Mouse (Mus musculus): ENCODE data around the gene Prcc. TPM values are rescaled to one million over a fixed set of nuclear protein-coding genes. Genes with fewer than 3 reads are reported as not detected.

Gene Prcc
- polyA plus RNA-seq, 1 experiment from 2014 or later, result 13.8 TPM

DNA sequence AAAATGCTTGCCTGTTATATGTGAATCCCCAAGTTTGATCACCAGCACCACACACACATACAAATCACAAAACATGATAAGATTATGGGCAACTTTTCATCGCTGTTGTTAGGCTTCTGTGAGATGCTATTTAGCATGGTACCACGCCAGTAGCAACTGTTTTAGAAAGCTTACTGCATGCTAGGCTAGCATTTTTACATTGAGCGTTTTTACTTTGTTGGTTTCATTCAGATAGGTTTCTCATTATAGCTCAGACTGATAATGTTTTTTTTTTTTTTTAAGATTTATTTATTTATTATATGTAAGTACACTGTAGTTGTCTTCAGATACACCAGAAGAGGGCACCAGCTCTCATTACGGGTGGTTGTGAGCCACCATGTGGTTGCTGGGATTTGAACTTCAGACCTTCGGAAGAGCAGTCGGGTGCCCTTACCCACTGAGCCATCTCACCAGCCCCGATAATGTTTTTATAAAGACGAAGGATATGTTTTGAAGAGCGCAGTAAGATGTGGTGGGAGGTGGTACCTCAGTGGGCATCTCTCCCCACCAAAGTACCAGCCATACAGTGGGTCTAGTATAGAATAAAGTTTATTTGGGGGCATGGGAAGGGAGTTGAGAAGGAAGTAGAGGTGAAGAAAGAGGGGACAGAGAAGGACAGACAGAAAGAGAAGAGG lies 35.0 kb upstream of the Prcc start:
- H3K27ac ChIP-seq (ENCODE audit: low read length), result no peak overlapping the region
- H3K36me3 ChIP-seq (ENCODE audit: control insufficient read depth, insufficient read depth), result peaks cover 32% of the 10 kb centered on the region
- ATAC-seq, result no peak
- H3K4me2 ChIP-seq (ENCODE audit: low read length), result peak overlapping the region; percentile 85
- H3K4me1 ChIP-seq (replicated peaks; ENCODE audit: control insufficient read depth, insufficient read depth, low read length), result peaks cover 11% of the 10 kb centered on the region
- H3K27me3 ChIP-seq (replicated peaks; ENCODE audit: control insufficient read depth, insufficient read depth, low read length), result no peaks in the 10 kb centered on the region
- H3K9me3 ChIP-seq (ENCODE audit: control insufficient read depth, low read length), result no peaks in the 10 kb centered on the region
- no peak overlapping the region; the same call in 1 of the 2 replicates for H3K9ac ChIP-seq (replicated peaks; ENCODE audit: low read depth, low read length)
- H3K4me3 ChIP-seq (replicated peaks; ENCODE audit: low read length), result peak overlapping the region; percentile 77
- WGBS, result 68% methylated on average over 9 of the region's 9 CpGs

DNA sequence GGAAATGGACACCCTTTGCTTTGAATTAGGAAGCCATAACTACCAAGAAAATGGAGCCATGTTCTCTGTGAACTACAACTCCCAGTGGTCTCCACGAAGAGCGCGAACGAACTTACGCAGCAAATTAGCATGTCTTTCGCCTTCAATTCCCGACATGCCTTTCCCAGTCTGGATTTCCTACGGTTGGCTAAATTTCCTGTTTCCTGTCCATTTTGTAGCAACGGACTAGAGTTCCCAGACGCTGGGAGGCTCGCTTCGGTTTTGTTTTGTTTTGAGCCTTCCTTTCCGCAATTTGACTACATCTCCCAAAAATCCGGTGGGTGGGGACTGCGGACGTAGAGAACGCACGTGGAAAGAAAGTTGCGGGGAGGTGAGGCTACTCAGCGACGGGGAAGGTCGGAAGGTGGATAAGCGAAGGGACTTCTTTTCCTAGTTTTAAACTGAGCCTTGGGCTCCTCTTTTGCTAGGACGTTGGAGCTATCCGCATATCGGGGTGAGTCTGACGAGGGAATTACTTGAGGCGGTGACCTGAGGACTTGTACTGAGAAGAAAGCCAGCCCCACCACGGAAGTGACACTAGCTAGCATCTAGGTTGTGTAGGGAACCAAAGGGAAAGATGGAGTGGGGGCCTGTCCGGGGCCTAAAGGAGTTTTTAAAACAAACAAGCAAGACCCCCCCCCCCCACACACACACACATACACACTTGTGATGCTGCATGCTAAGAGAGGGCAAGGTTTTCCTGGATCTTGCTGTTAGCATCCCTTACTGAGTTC lies 34.1 kb upstream of the Prcc start, which contains the start of gene Mrpl24:
Gene Mrpl24, plus strand, starts transcription at position 171 of the 773 bp plus-strand sequence.
- H3K4me3 ChIP-seq (replicated peaks; ENCODE audit: low read length), result peak within 1 kb of the TSS; percentile 77
- peaks cover 11% of the 10 kb centered on the region for H3K4me1 ChIP-seq (replicated peaks; ENCODE audit: control insufficient read depth, insufficient read depth, low read length)
- peaks cover 28% of the 10 kb centered on the region for H3K36me3 ChIP-seq (ENCODE audit: control insufficient read depth, insufficient read depth)
- WGBS, result under 1% methylated on average over 30 of the region's 30 CpGs
- peak within 1 kb of the TSS; percentile 78 for H3K27ac ChIP-seq (ENCODE audit: low read length)
- no peaks in the 10 kb centered on the region for H3K27me3 ChIP-seq (replicated peaks; ENCODE audit: control insufficient read depth, insufficient read depth, low read length)
- peak; percentile 94 for ATAC-seq
- H3K9ac ChIP-seq (replicated peaks; ENCODE audit: low read depth, low read length), result peak within 1 kb of the TSS; percentile 70
- peak within 1 kb of the TSS; percentile 85 for H3K4me2 ChIP-seq (ENCODE audit: low read length)
- no peaks in the 10 kb centered on the region for H3K9me3 ChIP-seq (ENCODE audit: control insufficient read depth, low read length)

DNA sequence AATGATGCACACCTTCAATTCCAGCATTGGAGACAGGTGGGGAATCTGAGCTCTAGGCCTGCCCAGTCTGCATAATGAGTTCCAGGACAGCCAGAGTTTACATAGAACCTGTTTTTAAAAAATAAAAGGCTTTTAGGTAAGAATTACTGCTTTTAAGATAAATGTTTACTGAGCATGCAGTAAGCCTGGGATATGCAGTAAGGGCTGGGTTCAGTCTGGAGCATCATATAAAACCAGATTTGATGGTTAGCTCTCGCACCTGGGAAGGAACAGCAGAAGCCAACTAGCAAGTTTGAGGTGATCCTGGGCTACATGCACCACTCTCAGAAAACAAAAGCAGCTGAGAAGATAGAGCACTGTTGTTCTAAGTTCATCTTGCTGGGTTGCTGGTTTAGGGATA lies 33.1 kb upstream of the Prcc start:
- peaks cover 25% of the 10 kb centered on the region for H3K36me3 ChIP-seq (ENCODE audit: control insufficient read depth, insufficient read depth)
- no peak overlapping the region for H3K27ac ChIP-seq (ENCODE audit: low read length)
- H3K27me3 ChIP-seq (replicated peaks; ENCODE audit: control insufficient read depth, insufficient read depth, low read length), result no peaks in the 10 kb centered on the region
- peaks cover 11% of the 10 kb centered on the region for H3K4me1 ChIP-seq (replicated peaks; ENCODE audit: control insufficient read depth, insufficient read depth, low read length)
- H3K4me2 ChIP-seq (ENCODE audit: low read length), result peak overlapping the region; percentile 53
- H3K9me3 ChIP-seq (ENCODE audit: control insufficient read depth, low read length), result no peaks in the 10 kb centered on the region
- WGBS, result 97% methylated on average over 1 of the region's 1 CpGs
- no peak overlapping the region for H3K9ac ChIP-seq (replicated peaks; ENCODE audit: low read depth, low read length)
- H3K4me3 ChIP-seq (replicated peaks; ENCODE audit: low read length), result no peak overlapping the region
- 0 out of 2 replicates have a peak, but pooled peaks have one; percentile 0 for ATAC-seq

DNA sequence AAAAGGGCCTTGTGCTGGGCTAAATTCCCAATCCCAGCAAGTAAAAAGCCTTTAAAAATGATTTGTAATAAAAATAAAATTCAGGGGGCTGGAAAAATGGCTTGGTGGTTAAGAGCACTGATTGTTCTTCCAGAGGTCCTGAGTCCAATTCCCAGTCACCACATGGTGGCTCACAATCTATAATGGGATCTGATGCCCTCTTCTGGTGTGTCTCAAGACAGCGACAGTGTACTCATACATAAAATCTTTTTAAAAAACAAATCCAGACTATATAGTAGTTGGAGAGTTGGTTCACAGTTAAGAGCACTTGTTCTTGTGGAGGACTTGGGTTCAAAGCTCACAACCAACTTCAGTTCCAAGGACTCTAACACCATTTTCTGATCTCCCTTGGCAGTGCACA lies 31.6 kb upstream of the Prcc start:
- peaks cover 11% of the 10 kb centered on the region for H3K4me1 ChIP-seq (replicated peaks; ENCODE audit: control insufficient read depth, insufficient read depth, low read length)
- H3K9ac ChIP-seq (replicated peaks; ENCODE audit: low read depth, low read length), result no peak overlapping the region
- peaks cover 17% of the 10 kb centered on the region for H3K36me3 ChIP-seq (ENCODE audit: control insufficient read depth, insufficient read depth)
- no peaks in the 10 kb centered on the region for H3K9me3 ChIP-seq (ENCODE audit: control insufficient read depth, low read length)
- no peak for ATAC-seq
- no peak overlapping the region for H3K27ac ChIP-seq (ENCODE audit: low read length)
- no peak overlapping the region for H3K4me3 ChIP-seq (replicated peaks; ENCODE audit: low read length)
- 88% methylated on average over 1 of the region's 1 CpGs for WGBS
- no peaks in the 10 kb centered on the region for H3K27me3 ChIP-seq (replicated peaks; ENCODE audit: control insufficient read depth, insufficient read depth, low read length)
- H3K4me2 ChIP-seq (ENCODE audit: low read length), result no peak overlapping the region

DNA sequence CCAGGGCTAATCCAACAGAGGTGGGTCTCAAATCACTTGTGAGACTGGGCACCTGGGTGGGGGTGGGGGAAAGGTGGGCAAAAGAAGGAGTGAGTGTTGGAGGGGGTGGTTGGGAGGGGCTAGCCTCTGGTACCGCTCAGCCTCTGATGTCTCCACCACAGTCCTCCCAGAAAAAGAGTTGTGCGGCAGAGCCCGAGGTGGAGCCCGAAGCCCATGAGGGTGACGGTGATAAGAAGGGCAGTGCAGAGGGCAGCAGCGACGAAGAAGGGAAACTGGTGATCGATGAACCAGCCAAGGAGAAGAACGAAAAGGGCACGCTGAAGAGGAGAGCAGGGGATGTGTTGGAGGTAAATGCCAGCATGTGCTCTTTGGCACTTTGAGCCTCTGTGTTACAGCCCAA lies 28.5 kb upstream of the Prcc start:
- Histone ChIP-seq H3K4me1 (replicated peaks; ENCODE audit: control insufficient read depth, insufficient read depth, low read length) (peaks cover 22% of the 10 kb centered on the region), H3K9me3 (ENCODE audit: control insufficient read depth, low read length) (no peaks in the 10 kb centered on the region), H3K36me3 (ENCODE audit: control insufficient read depth, insufficient read depth) (peaks cover 17% of the 10 kb centered on the region), H3K4me3 (replicated peaks; ENCODE audit: low read length) (no peak overlapping the region), H3K27me3 (replicated peaks; ENCODE audit: control insufficient read depth, insufficient read depth, low read length) (no peaks in the 10 kb centered on the region), H3K27ac (ENCODE audit: low read length) (no peak overlapping the region), H3K9ac (replicated peaks; ENCODE audit: low read depth, low read length) (no peak overlapping the region), H3K4me2 (ENCODE audit: low read length) (no peak overlapping the region)
- 96% methylated on average over 10 of the region's 10 CpGs for WGBS
- no peak for ATAC-seq

DNA sequence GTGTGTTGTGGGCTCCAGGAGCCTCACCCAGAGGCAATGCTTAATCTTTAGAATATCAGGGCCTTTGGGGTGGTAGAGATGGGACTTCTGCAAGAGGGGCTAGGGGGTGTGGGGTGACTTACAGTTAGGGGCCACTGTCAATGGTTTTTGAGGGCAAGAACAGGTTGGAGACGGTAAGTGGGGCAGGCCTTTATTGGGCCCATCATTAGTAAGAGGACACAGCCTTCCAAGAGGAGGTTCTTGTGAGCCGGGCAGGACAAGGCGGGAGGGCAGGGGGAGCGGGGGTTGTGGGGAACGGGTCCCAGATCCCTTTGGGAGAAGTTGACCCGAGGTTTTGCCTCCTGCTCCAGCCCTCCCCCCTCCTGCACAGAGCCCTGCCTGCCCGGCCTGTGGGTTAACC lies 28.1 kb upstream of the Prcc start:
- no peaks in the 10 kb centered on the region for H3K9me3 ChIP-seq (ENCODE audit: control insufficient read depth, low read length)
- no peak overlapping the region for H3K27ac ChIP-seq (ENCODE audit: low read length)
- H3K9ac ChIP-seq (replicated peaks; ENCODE audit: low read depth, low read length), result no peak overlapping the region
- 86% methylated on average over 7 of the region's 7 CpGs for WGBS
- H3K4me3 ChIP-seq (replicated peaks; ENCODE audit: low read length), result no peak overlapping the region
- H3K36me3 ChIP-seq (ENCODE audit: control insufficient read depth, insufficient read depth), result peaks cover 17% of the 10 kb centered on the region
- H3K27me3 ChIP-seq (replicated peaks; ENCODE audit: control insufficient read depth, insufficient read depth, low read length), result no peaks in the 10 kb centered on the region
- ATAC-seq, result no peak
- H3K4me1 ChIP-seq (replicated peaks; ENCODE audit: control insufficient read depth, insufficient read depth, low read length), result peaks cover 26% of the 10 kb centered on the region
- no peak overlapping the region for H3K4me2 ChIP-seq (ENCODE audit: low read length)

DNA sequence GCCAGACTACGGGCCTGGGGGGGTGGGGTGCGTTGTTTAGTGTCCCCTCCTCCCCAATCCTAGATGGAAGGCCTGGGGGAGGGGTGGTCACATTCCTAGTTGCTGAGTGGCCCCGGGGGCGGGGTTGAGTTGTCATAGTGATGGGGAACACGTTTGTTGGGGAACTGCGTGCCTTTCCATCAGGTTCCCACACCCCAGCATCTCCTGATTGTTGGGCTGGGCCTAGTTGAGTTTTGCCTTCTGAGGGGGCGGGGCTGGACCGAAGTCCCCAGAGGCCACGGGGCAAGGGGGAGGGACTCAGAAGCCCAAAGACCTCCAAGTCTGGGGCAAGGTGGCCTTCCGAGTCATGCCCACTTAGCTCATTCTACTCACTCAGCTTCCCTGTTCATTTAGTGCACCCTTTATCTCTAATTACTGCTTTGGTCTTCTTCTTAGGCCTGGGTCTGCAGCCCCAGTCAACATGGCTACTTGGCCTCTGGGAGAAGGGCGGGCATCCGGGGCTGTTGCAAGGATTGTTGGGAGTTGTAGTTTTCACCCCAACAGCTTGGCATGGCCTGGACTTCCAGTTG lies 25.2 kb upstream of the Prcc start:
- no peaks in the 10 kb centered on the region for H3K9me3 ChIP-seq (ENCODE audit: control insufficient read depth, low read length)
- no peak for ATAC-seq

DNA sequence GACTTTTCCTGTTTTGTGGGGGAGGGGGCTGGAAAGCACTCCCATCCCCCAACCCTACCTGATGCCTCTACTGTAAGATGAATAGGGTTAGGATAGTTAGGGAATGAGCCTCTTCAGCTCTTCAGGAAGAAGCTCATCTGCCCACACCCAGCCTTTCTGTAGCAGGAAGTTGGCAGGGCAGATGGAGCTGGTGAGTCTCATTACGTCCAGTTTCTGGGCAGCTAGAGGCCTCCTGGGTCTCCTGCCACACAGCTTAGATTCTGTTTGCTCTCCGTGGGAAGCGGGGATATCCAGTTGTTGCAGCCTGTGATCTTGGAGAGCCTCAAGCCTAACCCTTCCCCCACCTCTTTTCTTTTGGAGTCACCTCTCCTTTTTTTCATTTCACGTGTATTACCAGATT lies 24.5 kb upstream of the Prcc start:
- no peak for ATAC-seq
- 0 out of 2 replicates have a peak overlapping the region, but pooled peaks have one; percentile 20 for H3K27ac ChIP-seq (ENCODE audit: low read length)
- H3K4me2 ChIP-seq (ENCODE audit: low read length), result peak overlapping the region; percentile 39
- H3K9me3 ChIP-seq (ENCODE audit: control insufficient read depth, low read length), result no peaks in the 10 kb centered on the region
- H3K4me1 ChIP-seq (replicated peaks; ENCODE audit: control insufficient read depth, insufficient read depth, low read length), result peaks cover 40% of the 10 kb centered on the region
- H3K9ac ChIP-seq (replicated peaks; ENCODE audit: low read depth, low read length), result 0 out of 2 replicates have a peak overlapping the region, but pooled peaks have one; percentile 40
- H3K27me3 ChIP-seq (replicated peaks; ENCODE audit: control insufficient read depth, insufficient read depth, low read length), result no peaks in the 10 kb centered on the region
- WGBS, result 5% methylated on average over 4 of the region's 4 CpGs
- H3K4me3 ChIP-seq (replicated peaks; ENCODE audit: low read length), result no peak overlapping the region
- H3K36me3 ChIP-seq (ENCODE audit: control insufficient read depth, insufficient read depth), result peaks cover 7% of the 10 kb centered on the region

More for the DNA sequence above, 25.2 kb upstream of the Prcc start:
- Histone ChIP-seq H3K4me3 (replicated peaks; ENCODE audit: low read length) (peak overlapping the region; percentile 35), H3K4me2 (ENCODE audit: low read length) (peak overlapping the region; percentile 39), H3K4me1 (replicated peaks; ENCODE audit: control insufficient read depth, insufficient read depth, low read length) (peaks cover 40% of the 10 kb centered on the region), H3K27ac (ENCODE audit: low read length) (peak overlapping the region; percentile 57; the same call in 1 of the 2 replicates), H3K9ac (replicated peaks; ENCODE audit: low read depth, low read length) (0 out of 2 replicates have a peak overlapping the region, but pooled peaks have one; percentile 40), H3K27me3 (replicated peaks; ENCODE audit: control insufficient read depth, insufficient read depth, low read length) (no peaks in the 10 kb centered on the region), H3K36me3 (ENCODE audit: control insufficient read depth, insufficient read depth) (peaks cover 9% of the 10 kb centered on the region)
- 6% methylated on average over 12 of the region's 12 CpGs for WGBS

DNA sequence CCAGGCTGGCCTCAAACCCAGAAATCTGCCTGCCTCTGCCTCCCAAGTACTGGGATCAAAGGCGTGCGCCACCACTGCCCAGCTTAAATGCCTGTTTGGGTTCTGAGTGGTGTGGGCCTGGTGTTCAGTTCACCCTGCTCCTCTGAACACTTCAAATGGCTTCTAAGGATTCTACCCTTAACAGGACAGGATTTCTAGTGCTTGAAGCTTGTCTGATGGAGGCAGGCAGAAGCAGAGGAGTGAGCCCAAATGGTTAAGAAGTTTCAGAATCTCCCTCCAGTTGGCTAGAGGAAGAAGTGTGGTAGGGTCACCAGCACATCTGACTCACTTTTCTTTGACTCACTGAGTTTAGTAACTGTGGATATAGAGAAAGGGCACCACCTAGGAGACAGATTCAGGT lies 24.0 kb upstream of the Prcc start:
- Histone ChIP-seq H3K36me3 (ENCODE audit: control insufficient read depth, insufficient read depth) (peaks cover 4% of the 10 kb centered on the region), H3K27ac (ENCODE audit: low read length) (no peak overlapping the region), H3K4me3 (replicated peaks; ENCODE audit: low read length) (no peak overlapping the region), H3K9ac (replicated peaks; ENCODE audit: low read depth, low read length) (no peak overlapping the region), H3K9me3 (ENCODE audit: control insufficient read depth, low read length) (no peaks in the 10 kb centered on the region), H3K27me3 (replicated peaks; ENCODE audit: control insufficient read depth, insufficient read depth, low read length) (no peaks in the 10 kb centered on the region), H3K4me1 (replicated peaks; ENCODE audit: control insufficient read depth, insufficient read depth, low read length) (peaks cover 40% of the 10 kb centered on the region), H3K4me2 (ENCODE audit: low read length) (no peak overlapping the region)
- no peak for ATAC-seq
- WGBS, result 91% methylated on average over 2 of the region's 2 CpGs

Measured in forebrain, embryonic 16.5 days (tissue).